Mouse (Mus musculus): ENCODE measurements around the gene Trpv4. TPM values are rescaled to one million over a fixed set of nuclear protein-coding genes. Genes with fewer than 3 reads are reported as not detected.
A peak's percentile ranks its signal among the peaks of the same experiment; 100 is the strongest.

Trpv4 gene
- total and polyA plus RNA-seq, 2 experiments from 2014 or later = 0.88 to 3.4 TPM

DNA sequence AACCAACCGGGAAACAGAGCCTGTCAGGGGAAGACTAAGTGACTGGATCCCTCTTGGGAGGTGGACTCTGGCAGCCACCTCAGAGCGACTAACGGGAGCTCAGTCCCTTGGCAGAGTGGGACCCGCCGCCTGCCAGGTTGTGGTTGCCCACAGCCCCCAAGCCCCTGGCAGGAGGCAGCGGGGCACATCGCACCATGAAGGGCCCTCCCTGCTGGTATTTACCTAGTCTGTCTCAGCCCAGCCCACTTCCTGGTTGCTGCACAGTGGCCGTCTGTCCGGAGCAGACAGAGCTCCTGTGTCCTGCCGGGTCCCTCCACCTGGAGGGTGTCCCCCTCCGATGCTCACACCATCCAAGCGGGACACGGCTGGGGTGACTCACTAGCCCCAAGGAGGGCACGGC lies 7.2 kb downstream of the Trpv4 start:
- no peaks in the 10 kb centered on the region for H3K36me3 ChIP-seq (ENCODE audit: insufficient read depth, low read length)
- no peak for TF ChIP-seq CTCF (IDR thresholded peaks at IDR 0.05)
- H3K9ac ChIP-seq (replicated peaks; ENCODE audit: low read length, poor library complexity, severe bottlenecking) = no peak overlapping the region
- no peak for DNase-seq (ENCODE audit: low spot score)
- no peak for ATAC-seq (ENCODE audit: low FRiP score)
- H3K4me2 ChIP-seq (ENCODE audit: low read depth, low read length, poor library complexity, severe bottlenecking) = no peak overlapping the region
- no peaks in the 10 kb centered on the region for H3K4me1 ChIP-seq (ENCODE audit: insufficient read depth, low read length)
- H3K4me3 ChIP-seq (ENCODE audit: low read depth, low read length) = no peak overlapping the region
- no peaks in the 10 kb centered on the region for H3K9me3 ChIP-seq (ENCODE audit: low read length)
- WGBS = 31% methylated on average over 14 of the region's 14 CpGs
- no peaks in the 10 kb centered on the region; the same call in none of the 2 replicates for H3K27me3 ChIP-seq (ENCODE audit: insufficient read depth, low read length)
- no peak overlapping the region for H3K27ac ChIP-seq (ENCODE audit: low read depth, low read length)

DNA sequence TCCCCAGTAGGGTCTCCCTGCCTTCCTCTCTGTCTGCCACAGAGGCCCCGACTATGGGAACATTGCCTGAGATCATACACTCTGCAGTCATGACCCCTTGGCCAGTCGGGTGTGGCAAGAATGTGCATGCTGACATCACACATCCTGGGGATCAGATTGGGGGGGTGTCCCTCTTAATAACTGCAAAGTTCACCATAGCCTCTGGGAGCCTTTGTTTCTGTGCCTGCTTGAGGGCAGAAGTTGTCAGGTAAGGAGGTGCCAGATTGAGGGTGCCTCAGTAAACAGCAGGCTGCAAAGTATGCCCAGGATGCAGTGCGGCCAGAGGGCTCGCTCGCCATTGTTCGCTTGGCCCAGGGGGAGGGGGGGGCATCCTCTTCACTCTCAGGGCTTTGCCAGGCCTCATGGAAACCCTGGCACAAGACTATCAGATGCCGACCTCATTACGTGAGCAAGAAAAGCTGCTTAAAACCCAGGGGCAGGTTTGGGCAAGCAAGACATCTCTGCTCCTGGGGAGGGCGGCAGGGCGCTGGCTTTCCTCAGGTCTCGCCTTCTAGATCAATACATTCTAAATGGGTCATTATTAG lies 9.4 kb downstream of the Trpv4 start:
- no peak overlapping the region for H3K4me3 ChIP-seq (ENCODE audit: low read depth, low read length)
- ATAC-seq (ENCODE audit: low FRiP score) = no peak
- no peaks in the 10 kb centered on the region for H3K9me3 ChIP-seq (ENCODE audit: low read length)
- no peak overlapping the region for H3K27ac ChIP-seq (ENCODE audit: low read depth, low read length)
- WGBS = 57% methylated on average over 11 of the region's 11 CpGs
- H3K27me3 ChIP-seq (ENCODE audit: insufficient read depth, low read length) = no peaks in the 10 kb centered on the region; the same call in 1 of the 2 replicates
- no peak overlapping the region for H3K9ac ChIP-seq (replicated peaks; ENCODE audit: low read length, poor library complexity, severe bottlenecking)
- H3K36me3 ChIP-seq (ENCODE audit: insufficient read depth, low read length) = no peaks in the 10 kb centered on the region
- no peaks in the 10 kb centered on the region for H3K4me1 ChIP-seq (ENCODE audit: insufficient read depth, low read length)
- no peak for TF ChIP-seq CTCF (IDR thresholded peaks at IDR 0.05)
- no peak for DNase-seq (ENCODE audit: low spot score)
- no peak overlapping the region for H3K4me2 ChIP-seq (ENCODE audit: low read depth, low read length, poor library complexity, severe bottlenecking)

- Histone ChIP-seq H3K4me3 (ENCODE audit: low read depth, low read length) (peak overlapping the region; percentile 17), H3K27ac (ENCODE audit: low read depth, low read length) (no peak overlapping the region), H3K36me3 (ENCODE audit: insufficient read depth, low read length) (no peaks in the 10 kb centered on the region), H3K4me2 (ENCODE audit: low read depth, low read length, poor library complexity, severe bottlenecking) (peak overlapping the region; percentile 45), H3K9ac (replicated peaks; ENCODE audit: low read length, poor library complexity, severe bottlenecking) (0 out of 2 replicates have a peak overlapping the region, but pooled peaks have one; percentile 25), H3K4me1 (ENCODE audit: insufficient read depth, low read length) (no peaks in the 10 kb centered on the region), H3K9me3 (ENCODE audit: low read length) (no peaks in the 10 kb centered on the region), H3K27me3 (ENCODE audit: insufficient read depth, low read length) (no peaks in the 10 kb centered on the region; the same call in 1 of the 2 replicates)
- 3% methylated on average over 27 of the region's 27 CpGs for WGBS
- no peak for TF ChIP-seq CTCF (IDR thresholded peaks at IDR 0.05)
- ATAC-seq (ENCODE audit: low FRiP score) (peak; percentile 48; the same call in 1 of the 2 replicates), DNase-seq (ENCODE audit: low spot score) (peak; percentile 42)
These were observed 10.8 kb downstream of the Trpv4 start for GRCm38 (mm10) chr5:114647211-114647974.

GRCm38 (mm10) chr5:114645916-114646315 lies 12.3 kb downstream of the Trpv4 start:
- 85% methylated on average over 5 of the region's 5 CpGs for whole genome bisulfite sequencing
- no peak for TF ChIP-seq CTCF (IDR thresholded peaks at IDR 0.05)

DNA sequence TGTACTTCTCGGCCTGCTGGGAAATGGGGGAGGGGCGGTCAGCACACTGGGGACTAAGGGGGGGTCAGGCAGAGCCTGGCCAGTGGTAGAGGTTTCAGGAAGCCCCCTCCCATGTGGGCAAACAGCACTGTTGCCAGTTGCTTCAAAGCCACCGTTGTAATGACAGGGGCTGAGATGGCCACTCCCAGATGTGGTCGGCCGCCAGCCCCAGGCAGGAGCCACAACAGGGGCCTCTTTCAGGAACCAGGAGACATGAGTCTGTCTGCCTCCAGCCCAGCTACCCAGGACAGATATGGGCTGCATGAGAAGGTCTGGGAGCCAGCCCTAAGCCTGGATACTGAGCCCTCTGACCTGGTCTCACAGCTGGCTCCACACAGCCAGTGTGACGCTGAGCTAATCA lies 13.3 kb downstream of the Trpv4 start:
- no peaks in the 10 kb centered on the region for H3K9me3 ChIP-seq (ENCODE audit: low read length)
- H3K4me2 ChIP-seq (ENCODE audit: low read depth, low read length, poor library complexity, severe bottlenecking) = no peak overlapping the region
- WGBS = 66% methylated on average over 6 of the region's 6 CpGs
- H3K9ac ChIP-seq (replicated peaks; ENCODE audit: low read length, poor library complexity, severe bottlenecking) = no peak overlapping the region
- ATAC-seq (ENCODE audit: low FRiP score) (no peak), DNase-seq (ENCODE audit: low spot score) (no peak)
- H3K36me3 ChIP-seq (ENCODE audit: insufficient read depth, low read length) = no peaks in the 10 kb centered on the region
- H3K27me3 ChIP-seq (ENCODE audit: insufficient read depth, low read length) = no peaks in the 10 kb centered on the region
- no peaks in the 10 kb centered on the region for H3K4me1 ChIP-seq (ENCODE audit: insufficient read depth, low read length)
- no peak for TF ChIP-seq CTCF (IDR thresholded peaks at IDR 0.05)
- H3K4me3 ChIP-seq (ENCODE audit: low read depth, low read length) = no peak overlapping the region
- H3K27ac ChIP-seq (ENCODE audit: low read depth, low read length) = no peak overlapping the region

More at GRCm38 (mm10) chr5:114645916-114646315, 12.3 kb downstream of the Trpv4 start:
- no peak overlapping the region for H3K9ac ChIP-seq (replicated peaks; ENCODE audit: low read length, poor library complexity, severe bottlenecking)
- no peaks in the 10 kb centered on the region for H3K9me3 ChIP-seq (ENCODE audit: low read length)
- H3K4me1 ChIP-seq (ENCODE audit: insufficient read depth, low read length) = no peaks in the 10 kb centered on the region
- H3K4me3 ChIP-seq (ENCODE audit: low read depth, low read length) = no peak overlapping the region
- no peaks in the 10 kb centered on the region; the same call in 1 of the 2 replicates for H3K27me3 ChIP-seq (ENCODE audit: insufficient read depth, low read length)
- no peaks in the 10 kb centered on the region for H3K36me3 ChIP-seq (ENCODE audit: insufficient read depth, low read length)
- no peak for ATAC-seq (ENCODE audit: low FRiP score)
- no peak for DNase-seq (ENCODE audit: low spot score)
- no peak overlapping the region for H3K27ac ChIP-seq (ENCODE audit: low read depth, low read length)
- H3K4me2 ChIP-seq (ENCODE audit: low read depth, low read length, poor library complexity, severe bottlenecking) = no peak overlapping the region

- no peak for DNase-seq (ENCODE audit: low spot score)
- Histone ChIP-seq H3K4me3 (ENCODE audit: low read depth, low read length) (no peak overlapping the region), H3K36me3 (ENCODE audit: insufficient read depth, low read length) (no peaks in the 10 kb centered on the region), H3K4me2 (ENCODE audit: low read depth, low read length, poor library complexity, severe bottlenecking) (no peak overlapping the region), H3K9me3 (ENCODE audit: low read length) (no peaks in the 10 kb centered on the region), H3K27ac (ENCODE audit: low read depth, low read length) (no peak overlapping the region), H3K4me1 (ENCODE audit: insufficient read depth, low read length) (no peaks in the 10 kb centered on the region), H3K27me3 (ENCODE audit: insufficient read depth, low read length) (no peaks in the 10 kb centered on the region; the same call in 1 of the 2 replicates), H3K9ac (replicated peaks; ENCODE audit: low read length, poor library complexity, severe bottlenecking) (no peak overlapping the region)
- WGBS = 81% methylated on average over 10 of the region's 10 CpGs
- TF ChIP-seq CTCF (IDR thresholded peaks at IDR 0.05) = no peak
- no peak for ATAC-seq (ENCODE audit: low FRiP score)
These were observed 17.4 kb downstream of the Trpv4 start for GRCm38 (mm10) chr5:114640809-114641208.
